Mouse (Mus musculus): Measurements from ENCODE around the gene Dcp1a.

GRCm38 (mm10) chr14:30435316-30435715 lies 44.0 kb upstream of the Dcp1a start:
- TF ChIP-seq CTCF (IDR thresholded peaks at IDR 0.05; ENCODE audit: control insufficient read depth, insufficient read depth, insufficient replicate concordance, low read depth, low read length) (no peak), POLR2A (IDR thresholded peaks at IDR 0.05; ENCODE audit: control insufficient read depth, low read depth, low read length) (no peak)
